ENCODE assay signal across 7 mouse cellular contexts in the genomic region with DNA sequence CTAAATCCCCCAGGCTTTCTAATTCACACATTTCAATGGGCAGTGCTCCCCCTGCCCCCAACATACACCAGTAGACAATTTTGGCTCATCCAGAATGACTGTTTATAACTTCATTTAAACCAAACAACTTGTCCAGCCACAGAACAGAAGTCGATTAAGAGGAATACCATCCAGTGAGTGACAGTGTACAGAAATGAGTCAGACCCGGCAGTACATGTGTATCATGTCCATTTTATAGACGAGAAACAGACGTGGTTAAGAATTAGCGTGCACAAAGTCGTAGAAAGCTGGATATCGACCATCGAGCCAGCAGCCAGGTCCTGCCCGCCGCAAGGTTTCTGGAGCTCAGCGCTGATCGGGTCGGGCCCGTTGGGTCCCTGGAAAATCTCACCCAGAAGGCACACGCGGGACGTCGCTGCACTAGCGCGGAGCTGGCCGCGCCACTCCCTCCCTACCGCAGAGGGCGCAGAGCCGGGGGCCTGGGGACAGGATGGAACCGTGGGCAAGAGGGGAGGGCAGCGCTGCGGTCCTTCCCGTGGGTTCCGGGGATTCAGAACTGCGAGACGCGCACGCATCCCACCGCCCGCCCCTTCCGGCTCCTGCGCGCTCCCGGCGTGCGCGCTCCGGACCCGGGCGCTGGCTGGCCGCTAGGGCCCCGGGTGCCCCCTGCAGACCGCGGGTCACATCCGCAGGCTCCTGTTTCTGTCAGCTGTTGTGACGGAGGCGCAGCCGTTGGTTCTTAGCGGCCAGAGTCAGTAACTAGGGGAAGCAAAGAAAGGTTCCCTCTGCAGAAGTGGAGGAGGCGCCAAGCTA. TPM values are rescaled to one million over a fixed set of nuclear protein-coding genes. Genes with fewer than 3 reads are reported as not detected.
DNase-seq lines count a peak whose midpoint lies in the region; ATAC-seq and TF ChIP-seq lines count a peak whose summit lies in the region.

Gene Cyren, minus strand, starts transcription at position 552 of the 813 bp plus-strand sequence.

- DNase-seq in adrenal gland, adult 8-10 months: peak; percentile 92
- peak; percentile 91 for DNase-seq in embryo, embryonic 9.5 days (ENCODE audit: extremely low spot score)
- DNase-seq in gonadal fat pad, adult 2 months (ENCODE audit: low read depth): peak; percentile 30
- peak; percentile 94 for DNase-seq in left cerebral cortex, postnatal 4 days

- no peaks in the 10 kb centered on the region for H3K9me3 ChIP-seq in intestine, postnatal 0 days (ENCODE audit: control insufficient read depth)
- H3K9me3 ChIP-seq in midbrain, embryonic 12.5 days: no peaks in the 10 kb centered on the region

- peak; percentile 86 for TF ChIP-seq CTCF in intestine, postnatal 0 days (IDR thresholded peaks at IDR 0.05; ENCODE audit: low read depth)
- TF ChIP-seq CTCF in small intestine, adult 2 months (IDR thresholded peaks at IDR 0.05; ENCODE audit: extremely low read depth, insufficient read length, insufficient replicate concordance, low read depth, low read length): peak; percentile 64

- peak; percentile 76 for TF ChIP-seq POLR2A in small intestine, adult 2 months (IDR thresholded peaks at IDR 0.05; ENCODE audit: low read depth, low read length)

- H3K4me3 ChIP-seq in intestine, postnatal 0 days (ENCODE audit: low read depth, low read length): peak within 1 kb of the TSS; percentile 74
- H3K4me3 ChIP-seq in midbrain, embryonic 12.5 days: peak within 1 kb of the TSS; percentile 74
- H3K4me3 ChIP-seq in small intestine, adult 2 months (ENCODE audit: low read depth, low read length): peak within 1 kb of the TSS; percentile 98

- WGBS in intestine, postnatal 0 days: under 1% methylated on average over 56 of the region's 56 CpGs
- under 1% methylated on average over 55 of the region's 56 CpGs for WGBS in midbrain, embryonic 12.5 days
- under 1% methylated on average over 56 of the region's 56 CpGs for WGBS in small intestine, adult 2 months

- intact Hi-C loops in left cerebral cortex, postnatal 4 days (cut with DNase I): loop anchor here (5.0 kb wide), 1 partner anchor 365 kb away; no protein-coding TSS in a partner anchor

- H3K27me3 ChIP-seq in intestine, postnatal 0 days (replicated peaks; ENCODE audit: control insufficient read depth, insufficient read depth, low read length): no peaks in the 10 kb centered on the region
- no peaks in the 10 kb centered on the region for H3K27me3 ChIP-seq in midbrain, embryonic 12.5 days
- H3K27me3 ChIP-seq in small intestine, adult 2 months (ENCODE audit: control insufficient read depth, insufficient read depth, low read length): no peaks in the 10 kb centered on the region

- peak within 1 kb of the TSS; percentile 79 for H3K9ac ChIP-seq in intestine, postnatal 0 days (ENCODE audit: low read depth, low read length)
- H3K9ac ChIP-seq in midbrain, embryonic 12.5 days (replicated peaks): peak within 1 kb of the TSS; percentile 82

- peak within 1 kb of the TSS; percentile 93 for H3K27ac ChIP-seq in intestine, postnatal 0 days (ENCODE audit: low read depth, low read length)
- H3K27ac ChIP-seq in midbrain, embryonic 12.5 days (replicated peaks): peak within 1 kb of the TSS; percentile 89
- H3K27ac ChIP-seq in small intestine, adult 2 months (ENCODE audit: insufficient read depth, low read depth, low read length): peak within 1 kb of the TSS; percentile 81

- peaks cover 5% of the 10 kb centered on the region; the same call in 1 of the 2 replicates for H3K4me1 ChIP-seq in intestine, postnatal 0 days (replicated peaks; ENCODE audit: control insufficient read depth, insufficient read depth, low read length)
- peaks cover 20% of the 10 kb centered on the region for H3K4me1 ChIP-seq in midbrain, embryonic 12.5 days
- H3K4me1 ChIP-seq in small intestine, adult 2 months (ENCODE audit: control insufficient read depth, insufficient read depth, insufficient read length, low read length): peaks cover 4% of the 10 kb centered on the region; the same call in 1 of the 2 replicates

- ATAC-seq in intestine, postnatal 0 days: peak; percentile 91
- peak; percentile 94 for ATAC-seq in midbrain, embryonic 12.5 days (ENCODE audit: low FRiP score, low read depth)

- H3K4me2 ChIP-seq in intestine, postnatal 0 days (replicated peaks; ENCODE audit: low read depth): peak within 1 kb of the TSS; percentile 76
- peak within 1 kb of the TSS; percentile 75 for H3K4me2 ChIP-seq in midbrain, embryonic 12.5 days (replicated peaks)

- peaks cover 12% of the 10 kb centered on the region; the same call in 1 of the 2 replicates for H3K36me3 ChIP-seq in intestine, postnatal 0 days (ENCODE audit: control insufficient read depth, insufficient read depth)
- peaks cover 28% of the 10 kb centered on the region for H3K36me3 ChIP-seq in midbrain, embryonic 12.5 days
- peaks cover 1% of the 10 kb centered on the region; the same call in 1 of the 2 replicates for H3K36me3 ChIP-seq in small intestine, adult 2 months (ENCODE audit: control insufficient read depth, insufficient read depth, low read length)

RNA-seq across cellular contexts. Expression of gene Cyren, which starts in this region (rescaled TPM):
- total RNA-seq in adrenal gland, adult 8-10 months (2022): 1 to 10 TPM; 6.9 to 9.0 (median 7.9) TPM
- polyA plus RNA-seq in gonadal fat pad, adult 2 months (2012; rRNA removed): 6.5 and 6.7 TPM in 2 replicates
- 6.2 and 6.8 TPM in 2 replicates for polyA plus RNA-seq in intestine, postnatal 0 days (2015; fragmentation: Nextera tagmentation; extraction: Ambion mirVana)
- total RNA-seq in left cerebral cortex, postnatal 4 days (2021): 1 to 10 TPM; 5.3 to 5.7 TPM
- polyA plus RNA-seq in midbrain, embryonic 12.5 days (2016; fragmentation: Nextera tagmentation; extraction: Ambion mirVana): 15.3 and 15.6 TPM in 2 replicates
- polyA plus RNA-seq in small intestine, adult 2 months (2012; rRNA removed): 1.4 and 1.6 TPM in 2 replicates

Comparison
In these comparisons a context has a peak if more than half of its experiments do, and no peak if none do; other contexts are left out.
1. Peak in every context shown above with its lines: DNase-seq, ATAC-seq, H3K4me3 ChIP-seq and H3K27ac ChIP-seq.
2. DNase-seq: peak in every context shown above with its lines; median percentile 94 in left cerebral cortex, postnatal 4 days; 92 in adrenal gland, adult 8-10 months; 91 in embryo, embryonic 9.5 days; 30 in gonadal fat pad, adult 2 months.